8 mouse cellular contexts compared by ENCODE assay signal in genomic region chr5:121660059-121660896, GRCm38 (mm10). TPM values are rescaled to one million over a fixed set of nuclear protein-coding genes. Genes with fewer than 3 reads are reported as not detected.
DNase-seq lines count a peak whose midpoint lies in the region; ATAC-seq and TF ChIP-seq lines count a peak whose summit lies in the region.

TSS of gene Acad10 (minus strand) at chr5:121660514.
TSS of gene Brap (plus strand) at chr5:121660563.

- H3K79me3 ChIP-seq in C2C12 (ENCODE audit: low read depth) = peaks cover 16% of the 10 kb centered on the region

- peak within 1 kb of the TSS; percentile 95 for H3K9ac ChIP-seq in heart, embryonic 12.5 days
- peak within 1 kb of the TSS; percentile 96 for H3K9ac ChIP-seq in kidney, postnatal 0 days (ENCODE audit: low read depth, low read length)
- peak within 1 kb of the TSS; percentile 94 for H3K9ac ChIP-seq in liver, embryonic 11.5 days (ENCODE audit: low read depth, low read length)
- peak within 1 kb of the TSS; percentile 84 for H3K9ac ChIP-seq in stomach, embryonic 14.5 days (replicated peaks; ENCODE audit: low read depth, low read length)

- H3K36me3 ChIP-seq in C2C12 (ENCODE audit: control insufficient read depth, insufficient read depth) = peaks cover 21% of the 10 kb centered on the region
- peaks cover 40% of the 10 kb centered on the region for H3K36me3 ChIP-seq in erythroblast, embryonic 14.5 days (ENCODE audit: control insufficient read depth)
- peaks cover 28% of the 10 kb centered on the region for H3K36me3 ChIP-seq in heart, embryonic 12.5 days
- peaks cover 18% of the 10 kb centered on the region; the same call in 1 of the 2 replicates for H3K36me3 ChIP-seq in kidney, postnatal 0 days (ENCODE audit: insufficient read depth, low read length)
- peaks cover 9% of the 10 kb centered on the region; the same call in 1 of the 2 replicates for H3K36me3 ChIP-seq in liver, embryonic 11.5 days (ENCODE audit: control insufficient read depth, insufficient read depth, low read length)
- H3K36me3 ChIP-seq in stomach, embryonic 14.5 days (ENCODE audit: control insufficient read depth, insufficient read depth, low read length) = peaks cover 13% of the 10 kb centered on the region

- TF ChIP-seq POLR2A in brain, embryonic 14.5 days (IDR thresholded peaks at IDR 0.05; ENCODE audit: borderline replicate concordance, extremely low read depth, insufficient read depth, insufficient read length, poor library complexity, severe bottlenecking) = peak; percentile 85

- peak within 1 kb of the TSS; percentile 53 for H3K27ac ChIP-seq in heart, embryonic 12.5 days (ENCODE audit: poor library complexity, severe bottlenecking)
- peak within 1 kb of the TSS; percentile 75 for H3K27ac ChIP-seq in kidney, postnatal 0 days
- peak within 1 kb of the TSS; percentile 71 for H3K27ac ChIP-seq in liver, embryonic 11.5 days (ENCODE audit: low read depth, low read length)
- peak within 1 kb of the TSS; percentile 48; the same call in 1 of the 2 replicates for H3K27ac ChIP-seq in stomach, embryonic 14.5 days (ENCODE audit: low read length)

- no peak for TF ChIP-seq CTCF in C2C12 (IDR thresholded peaks at IDR 0.05; ENCODE audit: control insufficient read depth, insufficient read depth, insufficient read length)
- no peak for TF ChIP-seq CTCF in brain, embryonic 14.5 days (IDR thresholded peaks at IDR 0.05; ENCODE audit: borderline replicate concordance, extremely low read depth, insufficient read depth, insufficient read length)
- TF ChIP-seq CTCF in kidney, postnatal 0 days (IDR thresholded peaks at IDR 0.05; ENCODE audit: low read depth) = no peak

- WGBS in heart, embryonic 12.5 days = 2% methylated on average over 85 of the region's 85 CpGs
- WGBS in kidney, postnatal 0 days = under 1% methylated on average over 79 of the region's 85 CpGs
- 2% methylated on average over 75 of the region's 85 CpGs for WGBS in liver, embryonic 11.5 days
- 1% methylated on average over 79 of the region's 85 CpGs for WGBS in stomach, embryonic 14.5 days

- peak within 1 kb of the TSS; percentile 98 for H3ac ChIP-seq in C2C12 (ENCODE audit: control insufficient read depth, insufficient read length, low read depth)

- peak within 1 kb of the TSS; percentile 96 for H3K4me2 ChIP-seq in heart, embryonic 12.5 days
- H3K4me2 ChIP-seq in kidney, postnatal 0 days (ENCODE audit: low read length) = peak within 1 kb of the TSS; percentile 72
- peak within 1 kb of the TSS; percentile 75 for H3K4me2 ChIP-seq in liver, embryonic 11.5 days
- H3K4me2 ChIP-seq in stomach, embryonic 14.5 days (replicated peaks; ENCODE audit: low read depth, low read length) = peak within 1 kb of the TSS; percentile 86

- peaks cover 30% of the 10 kb centered on the region for H3K4me1 ChIP-seq in erythroblast, embryonic 14.5 days (ENCODE audit: control insufficient read depth)
- H3K4me1 ChIP-seq in heart, embryonic 12.5 days (replicated peaks) = peaks cover 16% of the 10 kb centered on the region
- H3K4me1 ChIP-seq in kidney, postnatal 0 days (replicated peaks; ENCODE audit: insufficient read depth, low read length) = peaks cover 11% of the 10 kb centered on the region
- peaks cover 7% of the 10 kb centered on the region for H3K4me1 ChIP-seq in liver, embryonic 11.5 days (replicated peaks; ENCODE audit: control insufficient read depth, insufficient read depth, low read length)
- H3K4me1 ChIP-seq in stomach, embryonic 14.5 days (ENCODE audit: control insufficient read depth, insufficient read depth, low read length) = peaks cover 12% of the 10 kb centered on the region; the same call in 1 of the 2 replicates

- H3K79me2 ChIP-seq in C2C12 (ENCODE audit: control insufficient read depth, insufficient read depth) = peaks cover 37% of the 10 kb centered on the region

- peak within 1 kb of the TSS; percentile 87 for H3K4me3 ChIP-seq in C2C12 (ENCODE audit: insufficient read depth, poor library complexity, severe bottlenecking)
- H3K4me3 ChIP-seq in erythroblast, embryonic 14.5 days (replicated peaks) = peak within 1 kb of the TSS; percentile 97
- H3K4me3 ChIP-seq in heart, embryonic 12.5 days = peak within 1 kb of the TSS; percentile 92
- peak within 1 kb of the TSS; percentile 98 for H3K4me3 ChIP-seq in kidney, postnatal 0 days (replicated peaks; ENCODE audit: low read depth, low read length)
- H3K4me3 ChIP-seq in liver, embryonic 11.5 days (ENCODE audit: low read depth, low read length) = peak within 1 kb of the TSS; percentile 100
- H3K4me3 ChIP-seq in stomach, embryonic 14.5 days (ENCODE audit: low read depth, low read length) = peak within 1 kb of the TSS; percentile 98

- H3K27me3 ChIP-seq in C2C12 (ENCODE audit: control insufficient read depth, insufficient read depth, insufficient read length) = no peaks in the 10 kb centered on the region
- H3K27me3 ChIP-seq in erythroblast, embryonic 14.5 days (ENCODE audit: control insufficient read depth) = no peaks in the 10 kb centered on the region
- H3K27me3 ChIP-seq in heart, embryonic 12.5 days (replicated peaks) = no peaks in the 10 kb centered on the region
- no peaks in the 10 kb centered on the region for H3K27me3 ChIP-seq in kidney, postnatal 0 days (ENCODE audit: insufficient read depth, low read length)
- no peaks in the 10 kb centered on the region for H3K27me3 ChIP-seq in liver, embryonic 11.5 days (replicated peaks; ENCODE audit: control insufficient read depth, insufficient read depth, low read length)
- H3K27me3 ChIP-seq in stomach, embryonic 14.5 days (ENCODE audit: control insufficient read depth, insufficient read depth, low read length) = no peaks in the 10 kb centered on the region

- ATAC-seq in heart, embryonic 12.5 days (ENCODE audit: insufficient number of reproducible peaks, low FRiP score) = peak; percentile 90
- ATAC-seq in kidney, postnatal 0 days (replicated peaks; ENCODE audit: low FRiP score, low read depth) = peak; percentile 77
- peak; percentile 85 for ATAC-seq in liver, embryonic 11.5 days (replicated peaks; ENCODE audit: low FRiP score)
- peak; percentile 88 for ATAC-seq in stomach, embryonic 14.5 days (ENCODE audit: insufficient number of reproducible peaks, insufficient read depth, low FRiP score, low read depth)

- no peaks in the 10 kb centered on the region for H3K9me3 ChIP-seq in erythroblast, embryonic 14.5 days (ENCODE audit: control insufficient read depth, low read length)
- no peaks in the 10 kb centered on the region for H3K9me3 ChIP-seq in heart, embryonic 12.5 days (replicated peaks)
- no peaks in the 10 kb centered on the region for H3K9me3 ChIP-seq in kidney, postnatal 0 days (replicated peaks; ENCODE audit: low read length)
- H3K9me3 ChIP-seq in liver, embryonic 11.5 days (ENCODE audit: control insufficient read depth, low read length) = no peaks in the 10 kb centered on the region
- H3K9me3 ChIP-seq in stomach, embryonic 14.5 days (ENCODE audit: control insufficient read depth, low read depth, low read length) = no peaks in the 10 kb centered on the region

- peak; percentile 95 for DNase-seq in brain, embryonic 14.5 days (ENCODE audit: low read depth)
- DNase-seq in kidney, postnatal 0 days (ENCODE audit: low spot score) = peak; percentile 95
- peak; percentile 97 for DNase-seq in liver, embryonic 11.5 days (ENCODE audit: low spot score)
- peak; percentile 91 for DNase-seq in naive thymus-derived CD4-positive, alpha-beta T cell, adult 2 months (ENCODE audit: low read depth)

TF ChIP-seq in C2C12, 6 proteins besides CTCF, POLR2A, EP300 and RAD21:
- TF ChIP-seq USF1 (IDR thresholded peaks at IDR 0.05; ENCODE audit: low read depth) (no peak), MYOG (IDR thresholded peaks at IDR 0.05; ENCODE audit: control insufficient read depth, extremely low read depth, insufficient read length) (no peak), MAX (IDR thresholded peaks at IDR 0.05) (peak; percentile 32), CEBPB (IDR thresholded peaks at IDR 0.05; ENCODE audit: low read depth) (peak; percentile 78), FOSL1 (IDR thresholded peaks at IDR 0.05; ENCODE audit: insufficient read depth, low read length, poor library complexity, severe bottlenecking) (no peak), MYOD1 (IDR thresholded peaks at IDR 0.05; ENCODE audit: control insufficient read depth, insufficient read length, low read depth) (no peak)

RNA-seq across cellular contexts. Expression of gene Acad10, which starts in this region (rescaled TPM):
- polyA plus RNA-seq in C2C12 (2012; fragmentation: generic; extraction: Trizol) = 1.8 TPM
- 1.8 and 2.8 TPM in 2 replicates for polyA plus RNA-seq in brain, embryonic 14.5 days (2012; rRNA removed)
- polyA plus RNA-seq in erythroblast, embryonic 14.5 days (2012) = 0.05 and 0.09 TPM in 2 replicates
- 1.4 and 1.5 TPM in 2 replicates for polyA plus RNA-seq in heart, embryonic 12.5 days (2016; fragmentation: Nextera tagmentation; extraction: Ambion mirVana)
- 7.6 and 8.2 TPM in 2 replicates for polyA plus RNA-seq in kidney, postnatal 0 days (2015; fragmentation: Nextera tagmentation; extraction: Ambion mirVana)
- polyA plus RNA-seq in liver, embryonic 11.5 days (2014; fragmentation: Nextera tagmentation; extraction: Ambion mirVana) = 2.7 and 3.6 TPM in 2 replicates
- 2.3 and 2.4 TPM in 2 replicates for polyA plus RNA-seq in stomach, embryonic 14.5 days (2014; fragmentation: Nextera tagmentation; extraction: Ambion mirVana)

RNA-seq across cellular contexts. Expression of gene Brap, which starts in this region (rescaled TPM):
- 31.7 TPM for polyA plus RNA-seq in C2C12 (2012; fragmentation: generic; extraction: Trizol)
- 31.4 and 41.5 TPM in 2 replicates for polyA plus RNA-seq in brain, embryonic 14.5 days (2012; rRNA removed)
- 1.1 and 1.2 TPM in 2 replicates for polyA plus RNA-seq in erythroblast, embryonic 14.5 days (2012)
- polyA plus RNA-seq in heart, embryonic 12.5 days (2016; fragmentation: Nextera tagmentation; extraction: Ambion mirVana) = 32.8 and 34.8 TPM in 2 replicates
- 37.3 and 39.2 TPM in 2 replicates for polyA plus RNA-seq in kidney, postnatal 0 days (2015; fragmentation: Nextera tagmentation; extraction: Ambion mirVana)
- 42.8 and 46.0 TPM in 2 replicates for polyA plus RNA-seq in liver, embryonic 11.5 days (2014; fragmentation: Nextera tagmentation; extraction: Ambion mirVana)
- 30.8 and 31.7 TPM in 2 replicates for polyA plus RNA-seq in stomach, embryonic 14.5 days (2014; fragmentation: Nextera tagmentation; extraction: Ambion mirVana)

Comparison
In these comparisons a context has a peak if more than half of its experiments do, and no peak if none do; other contexts are left out.
1. Peak in every context shown above with its lines: DNase-seq, ATAC-seq, H3K4me3 ChIP-seq and H3K27ac ChIP-seq.
2. RNA of gene Brap (polyA plus RNA-seq): 42.8 to 46.0 TPM in liver, embryonic 11.5 days, 31.4 to 41.5 TPM in brain, embryonic 14.5 days, 37.3 to 39.2 TPM in kidney, postnatal 0 days, 32.8 to 34.8 TPM in heart, embryonic 12.5 days, 31.7 TPM in C2C12 (single experiment) and 30.8 to 31.7 TPM in stomach, embryonic 14.5 days; 1.1 to 1.2 TPM in erythroblast, embryonic 14.5 days; every median in the first group is over 10 times any median in the second.